Mouse (Mus musculus): ENCODE results near the gene Mob3b.

- TF ChIP-seq CTCF (IDR thresholded peaks at IDR 0.05; ENCODE audit: control insufficient read depth, insufficient read depth, low read length), result no peak
- no peak for TF ChIP-seq POLR2A (IDR thresholded peaks at IDR 0.05; ENCODE audit: borderline replicate concordance, control insufficient read depth, low read depth, low read length)
Observed at GRCm38 (mm10) chr4:35135806-35136205, 21.5 kb downstream of the Mob3b start.
